Mouse (Mus musculus) left cerebral cortex, adult 8-10 months (tissue): Measurements from ENCODE around the gene Slfn9. TPM values are rescaled to one million over a fixed set of nuclear protein-coding genes. Genes with fewer than 3 reads are reported as not detected.
"Not testable (repeated sequence)": the region's sequence is repeated elsewhere in the genome, so short reads cannot be mapped to it uniquely, and the experiment has no call there.

Source experiments
- DNase-seq, 2 experiments: peaks; one replicate each; pipeline ENCODE4 v3.0.0; 2022; ENCODE audit warnings: low spot score in 2 of 2
- microRNA-seq, 2 experiments: library from miRNA; unstranded; fragments of <30 nt; microRNA quantifications; one replicate each; pipeline ENCODE4 v1.2.0; 2022
- total RNA-seq, 4 experiments: library from RNA; stranded (reverse); gene quantifications; 2 replicates each; pipeline ENCODE4 v1.2.4; 2022

Gene Slfn9
- total RNA-seq, 4 experiments from 2014 or later: 0.37 to 0.91 (median 0.62) TPM

- DNase-seq: no peak
Observed at GRCm38 (mm10) chr11:82956925-82957324, 34.7 kb downstream of the Slfn9 start.

GRCm38 (mm10) chr11:82954631-82955030, 37.0 kb downstream of the Slfn9 start:
- DNase-seq: no peak

- DNase-seq: no peak
Observed at GRCm38 (mm10) chr11:82952612-82953542, 38.8 kb downstream of the Slfn9 start.

GRCm38 (mm10) chr11:82951865-82952611, 39.6 kb downstream of the Slfn9 start:
- DNase-seq: no peak

GRCm38 (mm10) chr11:82950736-82951481, 40.7 kb downstream of the Slfn9 start, which contains the start of gene Slfn5:
TSS of gene Slfn5 (plus strand) at chr11:82951349.
- no peak for DNase-seq

- no peak for DNase-seq
Observed at GRCm38 (mm10) chr11:82949036-82949435, 42.6 kb downstream of the Slfn9 start.

- DNase-seq: no peak
Observed at GRCm38 (mm10) chr11:82947457-82947856, 44.2 kb downstream of the Slfn9 start.

- DNase-seq: no peak
Observed at GRCm38 (mm10) chr11:82945636-82946035, 46.0 kb downstream of the Slfn9 start.

GRCm38 (mm10) chr11:82943336-82943735, 48.3 kb downstream of the Slfn9 start:
- no peak for DNase-seq

- DNase-seq: no peak
Observed at GRCm38 (mm10) chr11:82933186-82933585, 58.4 kb downstream of the Slfn9 start.

GRCm38 (mm10) chr11:82931671-82932450, 59.8 kb downstream of the Slfn9 start:
- DNase-seq: not testable (repeated sequence)

GRCm38 (mm10) chr11:82931161-82931560, 60.5 kb downstream of the Slfn9 start:
- DNase-seq: not testable (repeated sequence)

GRCm38 (mm10) chr11:82930391-82930955, 61.2 kb downstream of the Slfn9 start:
- not testable (repeated sequence) for DNase-seq

GRCm38 (mm10) chr11:82929633-82929950, 62.0 kb downstream of the Slfn9 start:
- no peak for DNase-seq

GRCm38 (mm10) chr11:82928897-82929632, 62.6 kb downstream of the Slfn9 start:
- no peak for DNase-seq

Small RNA genes within 50 kb of the gene (microRNA-seq; reads per million reads assigned to microRNA genes)
- gene Gm27598 (0 reads per million in 2 experiments), gene Mir7679 (0 reads per million in 2 experiments)

Other genes with a start within 250 kb of the Slfn9 start
- gene Cct6b, start 227.5 kb downstream of the Slfn9 start, total RNA-seq: under 1 TPM; 0.37 to 0.74 (median 0.52) TPM
- gene Zfp830, start 227.5 kb downstream of the Slfn9 start, total RNA-seq: 10 to 100 TPM; 14.5 to 15.7 (median 14.8) TPM
- gene Lig3, start 210.7 kb downstream of the Slfn9 start, total RNA-seq: 10 to 100 TPM; 18.0 to 21.9 (median 20.9) TPM
- gene Rffl, start 120.6 kb downstream of the Slfn9 start, total RNA-seq: 10 to 100 TPM; 13.8 to 14.4 (median 14.3) TPM
- 10 to 100 TPM; 17.8 to 20.8 (median 20.4) TPM for gene Rad51d, start 101.2 kb downstream of the Slfn9 start, total RNA-seq
- gene Fndc8, start 99.7 kb downstream of the Slfn9 start, total RNA-seq: not detected
- 10 to 100 TPM; 28.0 to 40.9 (median 34.6) TPM for gene Nle1, start 83.4 kb downstream of the Slfn9 start, total RNA-seq
- 1 to 10 TPM in 3 of 4 experiments, under 1 TPM in 1; 0.75 to 3.4 (median 1.8) TPM for gene Unc45b, start 81.3 kb downstream of the Slfn9 start, total RNA-seq
- 1 to 10 TPM; 3.0 to 5.3 (median 3.4) TPM for gene Slfn5, start 40.5 kb downstream of the Slfn9 start, total RNA-seq
- gene Slfn8, start 29.0 kb upstream of the Slfn9 start, total RNA-seq: 1 to 10 TPM in 2 of 4 experiments, under 1 TPM in 2; 0.74 to 2.0 (median 1.1) TPM
- 1 to 10 TPM; 1.1 to 1.7 (median 1.3) TPM for gene Slfn2, start 73.3 kb upstream of the Slfn9 start, total RNA-seq
- gene Slfn1, start 125.0 kb upstream of the Slfn9 start, total RNA-seq: not detected
- gene Slfn4, start 183.4 kb upstream of the Slfn9 start, total RNA-seq: not detected
- gene Slfn3, start 199.5 kb upstream of the Slfn9 start, total RNA-seq: under 1 TPM; 0.35 to 0.59 (median 0.38) TPM